Mouse (Mus musculus): Measurements from ENCODE around the gene Nexn. TPM values are rescaled to one million over a fixed set of nuclear protein-coding genes. Genes with fewer than 3 reads are reported as not detected.

Nexn gene
- total RNA-seq, 1 experiment from 2014 or later: 0.64 TPM

- no peak for ATAC-seq (replicated peaks; ENCODE audit: low read depth, poor library complexity, severe bottlenecking)
Measured at GRCm38 (mm10) chr3:152284306-152284705, 18.2 kb upstream of the Nexn start.

GRCm38 (mm10) chr3:152282126-152282525 is 16.0 kb upstream of the Nexn start:
- ATAC-seq (replicated peaks; ENCODE audit: low read depth, poor library complexity, severe bottlenecking): no peak

GRCm38 (mm10) chr3:152278431-152278830 is 12.3 kb upstream of the Nexn start:
- ATAC-seq (replicated peaks; ENCODE audit: low read depth, poor library complexity, severe bottlenecking): no peak

GRCm38 (mm10) chr3:152277912-152278311 is 11.8 kb upstream of the Nexn start:
- no peak for ATAC-seq (replicated peaks; ENCODE audit: low read depth, poor library complexity, severe bottlenecking)

- ATAC-seq (replicated peaks; ENCODE audit: low read depth, poor library complexity, severe bottlenecking): no peak
Measured at GRCm38 (mm10) chr3:152276935-152277334, 10.8 kb upstream of the Nexn start.

- ATAC-seq (replicated peaks; ENCODE audit: low read depth, poor library complexity, severe bottlenecking): no peak
Measured at GRCm38 (mm10) chr3:152275008-152275407, 8.9 kb upstream of the Nexn start.

- ATAC-seq (replicated peaks; ENCODE audit: low read depth, poor library complexity, severe bottlenecking): no peak
Measured at GRCm38 (mm10) chr3:152272974-152273685, 7.0 kb upstream of the Nexn start.

- ATAC-seq (replicated peaks; ENCODE audit: low read depth, poor library complexity, severe bottlenecking): no peak
Measured at GRCm38 (mm10) chr3:152271876-152272275, 5.7 kb upstream of the Nexn start.

GRCm38 (mm10) chr3:152271071-152271710 is 5.0 kb upstream of the Nexn start:
- ATAC-seq (replicated peaks; ENCODE audit: low read depth, poor library complexity, severe bottlenecking): no peak

GRCm38 (mm10) chr3:152268099-152268498 is 1.9 kb upstream of the Nexn start:
- no peak for ATAC-seq (replicated peaks; ENCODE audit: low read depth, poor library complexity, severe bottlenecking)

- ATAC-seq (replicated peaks; ENCODE audit: low read depth, poor library complexity, severe bottlenecking): peak; percentile 47
Measured at GRCm38 (mm10) chr3:152265351-152266035, 657 bp downstream of the Nexn start.

GRCm38 (mm10) chr3:152264830-152265229 is 1.3 kb downstream of the Nexn start:
- no peak for ATAC-seq (replicated peaks; ENCODE audit: low read depth, poor library complexity, severe bottlenecking)

- ATAC-seq (replicated peaks; ENCODE audit: low read depth, poor library complexity, severe bottlenecking): no peak
Measured at GRCm38 (mm10) chr3:152264374-152264773, 1.8 kb downstream of the Nexn start.

GRCm38 (mm10) chr3:152261948-152262347 is 4.2 kb downstream of the Nexn start:
- peak; percentile 57 for ATAC-seq (replicated peaks; ENCODE audit: low read depth, poor library complexity, severe bottlenecking)

- ATAC-seq (replicated peaks; ENCODE audit: low read depth, poor library complexity, severe bottlenecking): peak; percentile 21; the same call in 1 of the 2 replicates
Measured at GRCm38 (mm10) chr3:152261436-152261835, 4.7 kb downstream of the Nexn start.

GRCm38 (mm10) chr3:152260362-152260761 is 5.8 kb downstream of the Nexn start:
- ATAC-seq (replicated peaks; ENCODE audit: low read depth, poor library complexity, severe bottlenecking): no peak

GRCm38 (mm10) chr3:152259409-152259808 is 6.7 kb downstream of the Nexn start:
- peak; percentile 82 for ATAC-seq (replicated peaks; ENCODE audit: low read depth, poor library complexity, severe bottlenecking)

GRCm38 (mm10) chr3:152257528-152257927 is 8.6 kb downstream of the Nexn start:
- ATAC-seq (replicated peaks; ENCODE audit: low read depth, poor library complexity, severe bottlenecking): no peak

GRCm38 (mm10) chr3:152250487-152250886 is 15.7 kb downstream of the Nexn start:
- ATAC-seq (replicated peaks; ENCODE audit: low read depth, poor library complexity, severe bottlenecking): no peak

- no peak for ATAC-seq (replicated peaks; ENCODE audit: low read depth, poor library complexity, severe bottlenecking)
Measured at GRCm38 (mm10) chr3:152247708-152248107, 18.4 kb downstream of the Nexn start.

- no peak for ATAC-seq (replicated peaks; ENCODE audit: low read depth, poor library complexity, severe bottlenecking)
Measured at GRCm38 (mm10) chr3:152245273-152245910, 20.8 kb downstream of the Nexn start.
